Mouse (Mus musculus) hindbrain, embryonic 16.5 days (tissue): ENCODE measurements at regions not wholly inside any gene's neighbourhood (a gene's known extent, or its start where the extent isn't known, plus 50 kb on each side); places are given as distances from the start of the nearest gene placed in this dataset.
"Not testable (repeated sequence)": the region's sequence is repeated elsewhere in the genome, so short reads cannot be mapped to it uniquely, and the experiment has no call there.

Source experiments
- ATAC-seq: fragments of 200-750 bp; cut with Nextera tagmentation; 2 replicates; pipeline ENCODE4 v1.8.0; 2017; ENCODE audit warnings: moderate TSS enrichment, moderate library complexity
- H3K27ac ChIP-seq: fragments of 300-500 bp; sonication (generic); 2 replicates; pipeline ENCODE4 v1.5.1; 2014; ENCODE audit warnings: low read depth, mild to moderate bottlenecking, control low read depth, low read length, moderate library complexity
- H3K27me3 ChIP-seq: fragments of 300-500 bp; sonication (generic); replicated peaks from 2 replicates; pipeline ENCODE4 v1.6.1; 2014; ENCODE audit warnings: low read length; ENCODE audit not compliant: control insufficient read depth, insufficient read depth
- H3K36me3 ChIP-seq: fragments of 300-500 bp; sonication (generic); 2 replicates; pipeline ENCODE4 v1.6.1; 2014; ENCODE audit warnings: mild to moderate bottlenecking, low read length, moderate library complexity, mixed read lengths; ENCODE audit not compliant: control insufficient read depth, insufficient read depth
- H3K4me1 ChIP-seq: fragments of 300-500 bp; sonication (generic); 2 replicates; pipeline ENCODE4 v1.6.1; 2014; ENCODE audit warnings: low read depth, low read length; ENCODE audit not compliant: control insufficient read depth, insufficient read depth
- H3K4me2 ChIP-seq: fragments of 300-500 bp; sonication (generic); 2 replicates; pipeline ENCODE4 v1.6.1; 2014; ENCODE audit warnings: mild to moderate bottlenecking, low read length, control low read depth, moderate library complexity
- H3K4me3 ChIP-seq: fragments of 300-500 bp; sonication (generic); 2 replicates; pipeline ENCODE4 v1.5.1; 2014; ENCODE audit warnings: mild to moderate bottlenecking, low read length, control low read depth, moderate library complexity
- H3K9ac ChIP-seq: fragments of 300-500 bp; sonication (generic); 2 replicates; pipeline ENCODE4 v1.6.1; 2014; ENCODE audit warnings: low read depth, mild to moderate bottlenecking, control low read depth, low read length, moderate library complexity
- H3K9me3 ChIP-seq: fragments of 300-500 bp; sonication (generic); 2 replicates; pipeline ENCODE4 v1.6.1; 2014; ENCODE audit warnings: mild to moderate bottlenecking, low read length, moderate library complexity; ENCODE audit not compliant: control insufficient read depth
- WGBS: fragments of 180-500 bp; shearing (Covaris S2); extraction: QIAGEN DNeasy Blood & Tissue Kit; methylation state at CpG from one replicate; pipeline ENCODE4 v1.1.7; 2014; 5-methylcytosine and 5-hydroxymethylcytosine counted together

- Histone ChIP-seq H3K4me3 (no peak overlapping the region), H3K27me3 (no peaks in the 10 kb centered on the region), H3K4me2 (no peak overlapping the region), H3K36me3 (no peaks in the 10 kb centered on the region), H3K9me3 (no peaks in the 10 kb centered on the region; the same call in 1 of the 2 replicates), H3K4me1 (no peaks in the 10 kb centered on the region), H3K9ac (no peak overlapping the region), H3K27ac (no peak overlapping the region)
- no peak for ATAC-seq
- 82% methylated on average over 8 of the region's 8 CpGs for WGBS
Measured at GRCm38 (mm10) chr13:98438206-98438605, 53.6 kb downstream of the Gm10320 start.

GRCm38 (mm10) chr13:98436961-98437360 is 54.8 kb downstream of the Gm10320 start:
- Histone ChIP-seq H3K27ac (no peak overlapping the region), H3K36me3 (no peaks in the 10 kb centered on the region), H3K4me2 (no peak overlapping the region), H3K4me1 (no peaks in the 10 kb centered on the region), H3K9me3 (no peaks in the 10 kb centered on the region), H3K4me3 (no peak overlapping the region), H3K9ac (no peak overlapping the region), H3K27me3 (no peaks in the 10 kb centered on the region)
- ATAC-seq: no peak
- whole genome bisulfite sequencing: 70% methylated on average over 8 of the region's 8 CpGs

- Histone ChIP-seq H3K4me3 (no peak overlapping the region), H3K4me2 (no peak overlapping the region), H3K4me1 (no peaks in the 10 kb centered on the region), H3K27ac (no peak overlapping the region), H3K27me3 (peaks cover 3% of the 10 kb centered on the region; the same call in 1 of the 2 replicates), H3K9ac (no peak overlapping the region), H3K9me3 (no peaks in the 10 kb centered on the region), H3K36me3 (no peaks in the 10 kb centered on the region)
- 96% methylated on average over 8 of the region's 8 CpGs for WGBS
- no peak for ATAC-seq
Measured at GRCm38 (mm10) chr13:98435245-98435975, 56.4 kb downstream of the Gm10320 start.

- Histone ChIP-seq H3K9me3 (no peaks in the 10 kb centered on the region), H3K4me1 (no peaks in the 10 kb centered on the region; the same call in 1 of the 2 replicates), H3K9ac (no peak overlapping the region), H3K36me3 (no peaks in the 10 kb centered on the region), H3K27me3 (peaks cover 9% of the 10 kb centered on the region), H3K27ac (no peak overlapping the region), H3K4me2 (peak overlapping the region; percentile 21; the same call in 1 of the 2 replicates), H3K4me3 (no peak overlapping the region)
- ATAC-seq: no peak
- WGBS: 25% methylated on average over 21 of the region's 21 CpGs
Measured at GRCm38 (mm10) chr13:98429851-98430250, 62.0 kb downstream of the Gm10320 start.

GRCm38 (mm10) chr13:98427660-98428059 is 64.1 kb downstream of the Gm10320 start:
- not testable (repeated sequence) for H3K27me3 ChIP-seq, H3K9me3 ChIP-seq, H3K4me1 ChIP-seq, H3K36me3 ChIP-seq, H3K9ac ChIP-seq, H3K27ac ChIP-seq
- WGBS: 8% methylated on average over 16 of the region's 16 CpGs
- H3K4me2 ChIP-seq: peak overlapping the region; percentile 47
- H3K4me3 ChIP-seq: peak overlapping the region; percentile 20
- ATAC-seq: peak; percentile 83

- Histone ChIP-seq H3K9me3 (no peaks in the 10 kb centered on the region), H3K4me2 (no peak overlapping the region), H3K27ac (no peak overlapping the region), H3K4me3 (no peak overlapping the region), H3K4me1 (no peaks in the 10 kb centered on the region; the same call in 1 of the 2 replicates), H3K9ac (no peak overlapping the region), H3K27me3 (peaks cover 6% of the 10 kb centered on the region), H3K36me3 (no peaks in the 10 kb centered on the region)
- 90% methylated on average over 7 of the region's 7 CpGs for WGBS
- no peak for ATAC-seq
Measured at GRCm38 (mm10) chr13:98425026-98425425, 66.8 kb downstream of the Gm10320 start.

GRCm38 (mm10) chr13:98424000-98424399 is 67.8 kb downstream of the Gm10320 start:
- ATAC-seq: no peak
- Histone ChIP-seq H3K4me3 (no peak overlapping the region), H3K36me3 (no peaks in the 10 kb centered on the region), H3K9me3 (no peaks in the 10 kb centered on the region), H3K9ac (no peak overlapping the region), H3K4me2 (no peak overlapping the region), H3K27ac (no peak overlapping the region), H3K4me1 (no peaks in the 10 kb centered on the region; the same call in 1 of the 2 replicates), H3K27me3 (peaks cover 3% of the 10 kb centered on the region)
- 90% methylated on average over 12 of the region's 12 CpGs for WGBS

- no peak for ATAC-seq
- no peaks in the 10 kb centered on the region for H3K36me3 ChIP-seq
- H3K27me3 ChIP-seq: no peaks in the 10 kb centered on the region
- 85% methylated on average over 15 of the region's 15 CpGs for WGBS
- H3K4me2 ChIP-seq: no peak overlapping the region
- no peaks in the 10 kb centered on the region for H3K4me1 ChIP-seq
- H3K27ac ChIP-seq: no peak overlapping the region
- no peak overlapping the region for H3K4me3 ChIP-seq
- no peaks in the 10 kb centered on the region for H3K9me3 ChIP-seq
- H3K9ac ChIP-seq: no peak overlapping the region
Measured at GRCm38 (mm10) chr13:98420419-98421043, 66.5 kb downstream of the Foxd1 start.

GRCm38 (mm10) chr13:98417736-98418135 is 63.7 kb downstream of the Foxd1 start:
- 95% methylated on average over 4 of the region's 4 CpGs for WGBS
- H3K4me3 ChIP-seq: no peak overlapping the region
- no peaks in the 10 kb centered on the region for H3K4me1 ChIP-seq
- H3K27me3 ChIP-seq: no peaks in the 10 kb centered on the region
- no peak overlapping the region for H3K9ac ChIP-seq
- no peak for ATAC-seq
- no peaks in the 10 kb centered on the region for H3K36me3 ChIP-seq
- H3K4me2 ChIP-seq: no peak overlapping the region
- no peaks in the 10 kb centered on the region for H3K9me3 ChIP-seq
- no peak overlapping the region for H3K27ac ChIP-seq
